Mouse (Mus musculus) MEL (cell line): ENCODE measurements at regions not wholly inside any gene's neighbourhood (a gene's known extent, or its start where the extent isn't known, plus 50 kb on each side); places are given as distances from the start of the nearest gene placed in this dataset.

Experiments used
- CHD2 ChIP-seq: IDR thresholded peaks from 2 replicates; pipeline ENCODE4 v1.6.1; 2011; ENCODE audit warnings: low read length, improper control_type of control experiment
- CTCF ChIP-seq, 3 experiments: IDR thresholded peaks in 2 of 3; conservative IDR thresholded peaks in 1 of 3; 2 replicates each; pipeline ENCODE4 v1.5.1; 2011 to 2012; ENCODE audit warnings: low read length in 3 of 3, low read depth in 2 of 3, mild to moderate bottlenecking in 2 of 3, improper control_type of control experiment in 1 of 3, inconsistent platforms in 1 of 3, mixed read lengths in 1 of 3, moderate library complexity in 1 of 3; ENCODE audit not compliant: control insufficient read depth in 1 of 3, insufficient read depth in 1 of 3, poor library complexity in 1 of 3, severe bottlenecking in 1 of 3
- HCFC1 ChIP-seq: IDR thresholded peaks from 2 replicates; pipeline ENCODE4 v1.6.1; 2012; ENCODE audit warnings: low read depth, mild to moderate bottlenecking, inconsistent platforms, low read length, improper control_type of control experiment, moderate library complexity
- KAT2A ChIP-seq: conservative IDR thresholded peaks from 2 replicates; pipeline ENCODE4 v1.6.1; 2012; ENCODE audit warnings: low read depth, low read length, improper control_type of control experiment, inconsistent platforms
- MXI1 ChIP-seq: IDR thresholded peaks from 2 replicates; pipeline ENCODE4 v1.6.1; 2011; ENCODE audit warnings: mild to moderate bottlenecking, low read depth, low read length, improper control_type of control experiment
- NRF1 ChIP-seq: IDR thresholded peaks from 2 replicates; pipeline ENCODE4 v1.6.1; 2014; ENCODE audit warnings: low read depth, mild to moderate bottlenecking, inconsistent platforms, low read length, improper control_type of control experiment, moderate library complexity; ENCODE audit not compliant: poor library complexity, insufficient read depth, severe bottlenecking
- POLR2A ChIP-seq, 2 experiments: IDR thresholded peaks; 2 replicates each; pipeline ENCODE4 v1.6.1; 2011 to 2012; ENCODE audit warnings: low read length in 2 of 2, mild to moderate bottlenecking in 2 of 2, control low read depth in 1 of 2, improper control_type of control experiment in 1 of 2, low read depth in 1 of 2, moderate library complexity in 1 of 2; ENCODE audit not compliant: control insufficient read depth in 1 of 2, insufficient read depth in 1 of 2, poor library complexity in 1 of 2
- USF1 ChIP-seq: IDR thresholded peaks from 2 replicates; pipeline ENCODE4 v1.6.1; 2014; ENCODE audit warnings: low read depth, mild to moderate bottlenecking, inconsistent platforms, low read length, improper control_type of control experiment, moderate library complexity
- ZMIZ1 ChIP-seq: IDR thresholded peaks from 2 replicates; pipeline ENCODE4 v1.6.1; 2012; ENCODE audit warnings: low read depth, mild to moderate bottlenecking, inconsistent platforms, low read length, improper control_type of control experiment, moderate library complexity

DNA sequence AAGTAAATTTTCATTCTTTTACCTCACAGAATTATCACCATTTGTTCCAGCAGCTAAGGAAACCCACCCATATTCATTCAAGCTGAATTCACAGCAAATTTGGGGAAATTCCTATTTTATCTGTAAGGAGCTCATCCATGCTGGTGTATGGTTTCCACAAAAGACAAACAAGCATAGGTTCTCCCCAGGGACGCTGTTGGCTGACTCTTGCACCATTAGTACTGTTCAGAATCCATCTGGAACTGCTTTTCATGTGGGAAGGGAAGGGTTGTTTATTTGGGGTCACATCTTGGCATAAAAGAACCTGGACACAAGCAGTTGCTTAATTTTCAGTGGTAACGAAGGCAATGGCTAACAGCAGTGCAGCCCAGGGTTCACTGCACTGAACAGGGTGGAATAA, 120.2 kb downstream of the Adamts1 start:
- TF ChIP-seq POLR2A (IDR thresholded peaks at IDR 0.05; ENCODE audit: control insufficient read depth in 1 of 2, insufficient read depth in 1 of 2, low read depth in 1 of 2, low read length in 2 of 2, poor library complexity in 1 of 2) (no peak), CTCF (IDR thresholded peaks at IDR 0.05 in 2 of 3, conservative IDR thresholded peaks at IDR 0.05 in 1 of 3; ENCODE audit: control insufficient read depth in 1 of 3, insufficient read depth in 1 of 3, low read depth in 2 of 3, low read length in 3 of 3, poor library complexity in 1 of 3, severe bottlenecking in 1 of 3) (no peak), ZMIZ1 (no peak), USF1 (no peak), KAT2A (no peak), NRF1 (no peak), MXI1 (no peak), CHD2 (no peak), HCFC1 (no peak)
